17 mouse cellular contexts compared by ENCODE assay signal in genomic region chr11:115467217-115467618, GRCm38 (mm10). TPM values are rescaled to one million over a fixed set of nuclear protein-coding genes. Genes with fewer than 3 reads are reported as not detected.
DNase-seq lines count a peak whose midpoint lies in the region; ATAC-seq lines count a peak whose summit lies in the region.
"Had no signal": no experiment of that assay in that cellular context is flagged by ENCODE, and none has a peak within 500 bp of the region (broad histone marks: within the 10 kb centered on the region; RNA-seq: fewer than 3 reads in every experiment).

No protein-coding gene starts in this region.

- H3K9me3 ChIP-seq in kidney, embryonic 14.5 days (ENCODE audit: control insufficient read depth, low read length) = no peaks in the 10 kb centered on the region
- H3K9me3 ChIP-seq in kidney, embryonic 15.5 days (replicated peaks) = no peaks in the 10 kb centered on the region
- no peaks in the 10 kb centered on the region for H3K9me3 ChIP-seq in embryonic facial prominence, embryonic 14.5 days (ENCODE audit: control insufficient read depth, low read length)
- H3K9me3 ChIP-seq in neural tube, embryonic 11.5 days (ENCODE audit: control insufficient read depth, low read length) = no peaks in the 10 kb centered on the region
- H3K9me3 ChIP-seq: liver, embryonic 15.5 days; neural tube, embryonic 13.5 days had no signal

- H3K4me3 ChIP-seq in kidney, embryonic 14.5 days (ENCODE audit: low read length) = no peak overlapping the region
- no peak overlapping the region for H3K4me3 ChIP-seq in kidney, embryonic 15.5 days (replicated peaks)
- no peak overlapping the region for H3K4me3 ChIP-seq in embryonic facial prominence, embryonic 14.5 days (ENCODE audit: low read depth, low read length)
- no peak overlapping the region for H3K4me3 ChIP-seq in neural tube, embryonic 11.5 days (ENCODE audit: low read depth, low read length)
- H3K4me3 ChIP-seq: liver, embryonic 15.5 days; neural tube, embryonic 13.5 days had no signal

- WGBS in kidney, embryonic 14.5 days = 16% methylated on average over 4 of the region's 4 CpGs
- WGBS in kidney, embryonic 15.5 days = 24% methylated on average over 4 of the region's 4 CpGs
- 13% methylated on average over 4 of the region's 4 CpGs for WGBS in embryonic facial prominence, embryonic 14.5 days
- WGBS in neural tube, embryonic 11.5 days = 35% methylated on average over 4 of the region's 4 CpGs

- peaks cover 4% of the 10 kb centered on the region for H3K4me1 ChIP-seq in kidney, embryonic 14.5 days (ENCODE audit: control insufficient read depth, insufficient read depth, low read length)
- peaks cover 9% of the 10 kb centered on the region for H3K4me1 ChIP-seq in kidney, embryonic 15.5 days
- peaks cover 4% of the 10 kb centered on the region; the same call in 1 of the 2 replicates for H3K4me1 ChIP-seq in embryonic facial prominence, embryonic 14.5 days (ENCODE audit: control insufficient read depth, insufficient read depth, low read length)
- peaks cover 4% of the 10 kb centered on the region; the same call in 1 of the 2 replicates for H3K4me1 ChIP-seq in neural tube, embryonic 11.5 days (ENCODE audit: control insufficient read depth, insufficient read depth, low read length)
- H3K4me1 ChIP-seq: liver, embryonic 15.5 days had no signal

- H3K36me3 ChIP-seq in kidney, embryonic 14.5 days (ENCODE audit: control insufficient read depth, insufficient read depth, low read length) = no peaks in the 10 kb centered on the region
- peaks cover 10% of the 10 kb centered on the region; the same call in 1 of the 2 replicates for H3K36me3 ChIP-seq in kidney, embryonic 15.5 days
- H3K36me3 ChIP-seq in embryonic facial prominence, embryonic 14.5 days (ENCODE audit: control insufficient read depth, insufficient read depth, low read length) = no peaks in the 10 kb centered on the region
- no peaks in the 10 kb centered on the region for H3K36me3 ChIP-seq in neural tube, embryonic 11.5 days (ENCODE audit: control insufficient read depth, insufficient read depth, low read length)
- H3K36me3 ChIP-seq: liver, embryonic 15.5 days; neural tube, embryonic 13.5 days had no signal

- peak; percentile 29 for ATAC-seq in kidney, embryonic 14.5 days (ENCODE audit: low FRiP score, low TSS enrichment)
- no peak for ATAC-seq in kidney, embryonic 15.5 days (replicated peaks; ENCODE audit: low FRiP score)
- ATAC-seq in embryonic facial prominence, embryonic 14.5 days (ENCODE audit: low read depth) = peak; percentile 66; the same call in 1 of the 2 replicates
- no peak for ATAC-seq in neural tube, embryonic 11.5 days (ENCODE audit: insufficient read depth, low FRiP score, low TSS enrichment)
- ATAC-seq: inflammation-experienced regulatory T-cells, adult 6 months had no signal

- H3K27ac ChIP-seq in kidney, embryonic 14.5 days (ENCODE audit: low read depth, low read length) = no peak overlapping the region
- no peak overlapping the region for H3K27ac ChIP-seq in kidney, embryonic 15.5 days
- no peak overlapping the region for H3K27ac ChIP-seq in embryonic facial prominence, embryonic 14.5 days (replicated peaks; ENCODE audit: low read depth, low read length)
- no peak overlapping the region for H3K27ac ChIP-seq in neural tube, embryonic 11.5 days (ENCODE audit: low read depth, low read length)
- H3K27ac ChIP-seq: liver, embryonic 15.5 days; macrophage; neural tube, embryonic 13.5 days had no signal

- no peak overlapping the region for H3K9ac ChIP-seq in kidney, embryonic 14.5 days (ENCODE audit: low read depth, low read length)
- no peak overlapping the region for H3K9ac ChIP-seq in kidney, embryonic 15.5 days
- H3K9ac ChIP-seq in embryonic facial prominence, embryonic 14.5 days (ENCODE audit: low read depth, low read length) = peak overlapping the region; percentile 34; the same call in 1 of the 2 replicates
- no peak overlapping the region for H3K9ac ChIP-seq in neural tube, embryonic 11.5 days (ENCODE audit: low read length)
- H3K9ac ChIP-seq: liver, embryonic 15.5 days; neural tube, embryonic 13.5 days had no signal

- H3K4me2 ChIP-seq in kidney, embryonic 14.5 days (replicated peaks; ENCODE audit: low read depth, low read length) = no peak overlapping the region
- H3K4me2 ChIP-seq in kidney, embryonic 15.5 days = no peak overlapping the region
- H3K4me2 ChIP-seq in embryonic facial prominence, embryonic 14.5 days (ENCODE audit: low read depth, low read length) = no peak overlapping the region
- H3K4me2 ChIP-seq in neural tube, embryonic 11.5 days (ENCODE audit: low read depth) = no peak overlapping the region
- H3K4me2 ChIP-seq: liver, embryonic 15.5 days; neural tube, embryonic 13.5 days had no signal

- DNase-seq in embryo, embryonic 10.5 days (ENCODE audit: low spot score) = peak; percentile 86
- DNase-seq in embryonic facial prominence, embryonic 14.5 days (ENCODE audit: low spot score) = peak; percentile 81
- peak; percentile 46 for DNase-seq in neural tube, embryonic 11.5 days (ENCODE audit: low spot score)
- no peak for DNase-seq in gastrocnemius, adult 8-10 months (ENCODE audit: low spot score in 2 of 2)
- no peak for DNase-seq in layer of hippocampus, adult 9-11 months
- DNase-seq: adrenal gland, postnatal 25 days; cerebellum, adult 11 months; kidney, postnatal 36 days; right cerebral cortex, postnatal 14 days had no signal

- no peaks in the 10 kb centered on the region for H3K27me3 ChIP-seq in kidney, embryonic 14.5 days (ENCODE audit: control insufficient read depth, insufficient read depth, low read length)
- no peaks in the 10 kb centered on the region for H3K27me3 ChIP-seq in kidney, embryonic 15.5 days
- H3K27me3 ChIP-seq in embryonic facial prominence, embryonic 14.5 days (replicated peaks; ENCODE audit: control insufficient read depth, insufficient read depth, low read length) = no peaks in the 10 kb centered on the region
- H3K27me3 ChIP-seq in neural tube, embryonic 11.5 days (ENCODE audit: control insufficient read depth, insufficient read depth, low read length) = no peaks in the 10 kb centered on the region

RNA-seq across cellular contexts. Expression of gene Slc16a5, which starts 4.9 kb away (rescaled TPM):
- 9.0 and 10.7 TPM in 2 replicates for polyA plus RNA-seq in kidney, embryonic 14.5 days (2014; fragmentation: Nextera tagmentation; extraction: Ambion mirVana)
- 15.8 and 22.3 TPM in 2 replicates for polyA plus RNA-seq in kidney, embryonic 15.5 days (2015; fragmentation: Nextera tagmentation; extraction: Ambion mirVana)
- 0.15 and 0.18 TPM in 2 replicates for polyA plus RNA-seq in embryonic facial prominence, embryonic 14.5 days (2014; fragmentation: Nextera tagmentation; extraction: Ambion mirVana)
- polyA plus RNA-seq in neural tube, embryonic 11.5 days (2014; fragmentation: Nextera tagmentation; extraction: Ambion mirVana) = 0.11 and 0.22 TPM in 2 replicates
- not detected for total RNA-seq in gastrocnemius, adult 8-10 months (2022)
- total RNA-seq: adrenal gland, postnatal 25 days had no signal
- polyA plus RNA-seq: macrophage had no signal

RNA-seq across cellular contexts. Expression of gene Armc7, which starts 8.2 kb away (rescaled TPM):
- 5.7 and 7.9 TPM in 2 replicates for polyA plus RNA-seq in kidney, embryonic 14.5 days (2014; fragmentation: Nextera tagmentation; extraction: Ambion mirVana)
- polyA plus RNA-seq in kidney, embryonic 15.5 days (2015; fragmentation: Nextera tagmentation; extraction: Ambion mirVana) = 8.6 and 9.1 TPM in 2 replicates
- 7.6 TPM in 2 replicates for polyA plus RNA-seq in embryonic facial prominence, embryonic 14.5 days (2014; fragmentation: Nextera tagmentation; extraction: Ambion mirVana)
- polyA plus RNA-seq in neural tube, embryonic 11.5 days (2014; fragmentation: Nextera tagmentation; extraction: Ambion mirVana) = 7.8 and 8.3 TPM in 2 replicates
- total RNA-seq in gastrocnemius, adult 8-10 months (2022) = 1 to 10 TPM; 1.0 to 1.8 (median 1.5) TPM

RNA-seq across cellular contexts. Expression of gene Nt5c, which starts 24.4 kb away (rescaled TPM):
- polyA plus RNA-seq in kidney, embryonic 14.5 days (2014; fragmentation: Nextera tagmentation; extraction: Ambion mirVana) = 75.6 and 76.3 TPM in 2 replicates
- 72.7 and 76.7 TPM in 2 replicates for polyA plus RNA-seq in kidney, embryonic 15.5 days (2015; fragmentation: Nextera tagmentation; extraction: Ambion mirVana)
- 70.9 and 74.8 TPM in 2 replicates for polyA plus RNA-seq in embryonic facial prominence, embryonic 14.5 days (2014; fragmentation: Nextera tagmentation; extraction: Ambion mirVana)
- polyA plus RNA-seq in neural tube, embryonic 11.5 days (2014; fragmentation: Nextera tagmentation; extraction: Ambion mirVana) = 76.0 and 77.0 TPM in 2 replicates
- 1 to 10 TPM; 5.4 to 7.4 (median 6.6) TPM for total RNA-seq in gastrocnemius, adult 8-10 months (2022)

RNA-seq across cellular contexts. Expression of gene Trim80, which starts 26.9 kb away (rescaled TPM):
- 0.14 and 0.33 TPM in 2 replicates for polyA plus RNA-seq in kidney, embryonic 14.5 days (2014; fragmentation: Nextera tagmentation; extraction: Ambion mirVana)
- 0.18 and 0.30 TPM in 2 replicates for polyA plus RNA-seq in kidney, embryonic 15.5 days (2015; fragmentation: Nextera tagmentation; extraction: Ambion mirVana)
- 0.11 TPM in 1 of 2 replicates, not detected in the other for polyA plus RNA-seq in embryonic facial prominence, embryonic 14.5 days (2014; fragmentation: Nextera tagmentation; extraction: Ambion mirVana)
- polyA plus RNA-seq in neural tube, embryonic 11.5 days (2014; fragmentation: Nextera tagmentation; extraction: Ambion mirVana) = 0.12 TPM in 1 of 2 replicates, not detected in the other
- not detected for total RNA-seq in gastrocnemius, adult 8-10 months (2022)
- total RNA-seq: CH12.LX had no signal
- polyA plus RNA-seq: inflammation-experienced regulatory T-cells, adult 6 months; macrophage; neural tube, embryonic 13.5 days; stomach, embryonic 14.5 days had no signal

RNA-seq across cellular contexts. Expression of gene Jpt1, which starts 47.0 kb away (rescaled TPM):
- polyA plus RNA-seq in kidney, embryonic 14.5 days (2014; fragmentation: Nextera tagmentation; extraction: Ambion mirVana) = 487 and 524 TPM in 2 replicates
- 457 and 460 TPM in 2 replicates for polyA plus RNA-seq in kidney, embryonic 15.5 days (2015; fragmentation: Nextera tagmentation; extraction: Ambion mirVana)
- polyA plus RNA-seq in embryonic facial prominence, embryonic 14.5 days (2014; fragmentation: Nextera tagmentation; extraction: Ambion mirVana) = 576 and 619 TPM in 2 replicates
- 870 and 877 TPM in 2 replicates for polyA plus RNA-seq in neural tube, embryonic 11.5 days (2014; fragmentation: Nextera tagmentation; extraction: Ambion mirVana)
- 10 to 100 TPM; 64.3 to 70.0 (median 66.3) TPM for total RNA-seq in gastrocnemius, adult 8-10 months (2022)

Comparison
In these comparisons a context has a peak if more than half of its experiments do, and no peak if none do; other contexts are left out.
1. ATAC-seq: peak in kidney, embryonic 14.5 days (single experiment) and embryonic facial prominence, embryonic 14.5 days (single experiment); none in kidney, embryonic 15.5 days (single experiment) and neural tube, embryonic 11.5 days (single experiment).
2. DNase-seq: peak in embryo, embryonic 10.5 days (single experiment), embryonic facial prominence, embryonic 14.5 days (single experiment) and neural tube, embryonic 11.5 days (single experiment); none in gastrocnemius, adult 8-10 months (0 of 2) and layer of hippocampus, adult 9-11 months (single experiment).